Mouse (Mus musculus): Measurements from ENCODE around the gene Trpc2. TPM values are rescaled to one million over a fixed set of nuclear protein-coding genes. Genes with fewer than 3 reads are reported as not detected.

Gene Trpc2
- total and polyA plus RNA-seq, 3 experiments: not detected

GRCm38 (mm10) chr7:102137898-102138297 is 55.0 kb downstream of the Trpc2 start:
- no peaks in the 10 kb centered on the region for H3K9me3 ChIP-seq (replicated peaks; ENCODE audit: insufficient read depth, low read length)
- H3K27ac ChIP-seq (ENCODE audit: control insufficient read depth, low read depth, low read length): no peak overlapping the region
- H3K79me2 ChIP-seq (ENCODE audit: control insufficient read depth, insufficient read depth, low read length, poor library complexity): no peaks in the 10 kb centered on the region
- TF ChIP-seq MAFK (IDR thresholded peaks at IDR 0.05; ENCODE audit: borderline replicate concordance, low read depth, low read length) (peak; percentile 93; the same call in 1 of the 2 replicates), CHD1 (IDR thresholded peaks at IDR 0.05; ENCODE audit: low read depth, low read length) (no peak), CTCF (IDR thresholded peaks at IDR 0.05 in 2 of 3, conservative IDR thresholded peaks at IDR 0.05 in 1 of 3; ENCODE audit: control insufficient read depth in 1 of 3, insufficient read depth in 1 of 3, low read depth in 2 of 3, low read length in 3 of 3, poor library complexity in 1 of 3, severe bottlenecking in 1 of 3) (no peak)
- no peaks in the 10 kb centered on the region for H3K27me3 ChIP-seq (ENCODE audit: control insufficient read depth in 1 of 2, insufficient read depth in 2 of 2, low read length in 2 of 2)
- no peak for DNase-seq (ENCODE audit: low read depth, low spot score)
- H3K9ac ChIP-seq (ENCODE audit: control insufficient read depth, low read depth, low read length, poor library complexity, severe bottlenecking): no peak overlapping the region
- no peaks in the 10 kb centered on the region; a peak in 1 of 4 replicates for H3K4me1 ChIP-seq (ENCODE audit: control insufficient read depth in 1 of 2, insufficient read depth in 2 of 2, low read length in 2 of 2)
- H3K4me3 ChIP-seq (ENCODE audit: control insufficient read depth in 1 of 2, insufficient read depth in 1 of 2, low read depth in 2 of 2, low read length in 2 of 2): no peak overlapping the region
- H3K36me3 ChIP-seq (ENCODE audit: control insufficient read depth in 1 of 2, insufficient read depth in 2 of 2, low read length in 2 of 2): peaks cover 2 to 67% of the 10 kb centered on the region in 2 experiments

Other genes starting within 250 kb of the Trpc2 start
- gene Inppl1, start 244.9 kb upstream of the Trpc2 start, total RNA-seq (2012; rRNA removed): 9.5 and 11.7 TPM in 2 replicates
- gene Inppl1, start 244.9 kb upstream of the Trpc2 start, polyA plus RNA-seq (2012; ENCODE audit: insufficient read depth in 1 of 2, insufficient read length in 2 of 2, low read depth in 1 of 2, low replicate concordance in 2 of 2, missing spikeins in 1 of 2): 10 to 100 TPM in 1 of 2 experiments, not detected in 1; 31.3 TPM
- not detected in 2 replicates for gene Folr2, start 225.9 kb upstream of the Trpc2 start, total RNA-seq (2012; rRNA removed)
- gene Folr2, start 225.9 kb upstream of the Trpc2 start, polyA plus RNA-seq (2012; ENCODE audit: insufficient read depth in 1 of 2, insufficient read length in 2 of 2, low read depth in 1 of 2, low replicate concordance in 2 of 2, missing spikeins in 1 of 2): not detected
- gene Anapc15, start 219.4 kb upstream of the Trpc2 start, total RNA-seq (2012; rRNA removed): 68.7 and 73.3 TPM in 2 replicates
- gene Anapc15, start 219.4 kb upstream of the Trpc2 start, polyA plus RNA-seq (2012; ENCODE audit: insufficient read depth in 1 of 2, insufficient read length in 2 of 2, low read depth in 1 of 2, low replicate concordance in 2 of 2, missing spikeins in 1 of 2): 100 to 1,000 TPM in 1 of 2 experiments, not detected in 1; 103 TPM
- 0.12 TPM in 1 of 2 replicates, not detected in the other for gene Folr1, start 212.3 kb upstream of the Trpc2 start, total RNA-seq (2012; rRNA removed)
- gene Folr1, start 212.3 kb upstream of the Trpc2 start, polyA plus RNA-seq (2012; ENCODE audit: insufficient read depth in 1 of 2, insufficient read length in 2 of 2, low read depth in 1 of 2, low replicate concordance in 2 of 2, missing spikeins in 1 of 2): under 1 TPM in 1 of 2 experiments, not detected in 1; 0.07 TPM
- 70.5 and 79.5 TPM in 2 replicates for gene Lamtor1, start 177.2 kb upstream of the Trpc2 start, total RNA-seq (2012; rRNA removed)
- gene Lamtor1, start 177.2 kb upstream of the Trpc2 start, polyA plus RNA-seq (2012; ENCODE audit: insufficient read depth in 1 of 2, insufficient read length in 2 of 2, low read depth in 1 of 2, low replicate concordance in 2 of 2, missing spikeins in 1 of 2): 100 to 1,000 TPM in 1 of 2 experiments, not detected in 1; 115 TPM
- 0.78 and 1.3 TPM in 2 replicates for gene Tomt, start 176.8 kb upstream of the Trpc2 start, total RNA-seq (2012; rRNA removed)
- under 1 TPM in 1 of 2 experiments, not detected in 1; 0.82 TPM for gene Tomt, start 176.8 kb upstream of the Trpc2 start, polyA plus RNA-seq (2012; ENCODE audit: insufficient read depth in 1 of 2, insufficient read length in 2 of 2, low read depth in 1 of 2, low replicate concordance in 2 of 2, missing spikeins in 1 of 2)
- 13.6 and 14.8 TPM in 2 replicates for gene Lrrc51, start 149.2 kb upstream of the Trpc2 start, total RNA-seq (2012; rRNA removed)
- gene Lrrc51, start 149.2 kb upstream of the Trpc2 start, polyA plus RNA-seq (2012; ENCODE audit: insufficient read depth in 1 of 2, insufficient read length in 2 of 2, low read depth in 1 of 2, low replicate concordance in 2 of 2, missing spikeins in 1 of 2): 10 to 100 TPM in 1 of 2 experiments, not detected in 1; 30.8 TPM
- 48.7 and 54.5 TPM in 2 replicates for gene Numa1, start 149.0 kb upstream of the Trpc2 start, total RNA-seq (2012; rRNA removed)
- 10 to 100 TPM; 50.0 to 91.2 TPM for gene Numa1, start 149.0 kb upstream of the Trpc2 start, polyA plus RNA-seq (2012; ENCODE audit: insufficient read depth in 1 of 2, insufficient read length in 2 of 2, low read depth in 1 of 2, low replicate concordance in 2 of 2, missing spikeins in 1 of 2)
- 0.95 and 1.0 TPM in 2 replicates for gene Il18bp, start 64.4 kb upstream of the Trpc2 start, total RNA-seq (2012; rRNA removed)
- 1 to 10 TPM in 1 of 2 experiments, not detected in 1; 1.8 TPM for gene Il18bp, start 64.4 kb upstream of the Trpc2 start, polyA plus RNA-seq (2012; ENCODE audit: insufficient read depth in 1 of 2, insufficient read length in 2 of 2, low read depth in 1 of 2, low replicate concordance in 2 of 2, missing spikeins in 1 of 2)
- gene Rnf121, start 17.6 kb upstream of the Trpc2 start, total RNA-seq (2012; rRNA removed): 17.3 and 18.5 TPM in 2 replicates
- gene Rnf121, start 17.6 kb upstream of the Trpc2 start, polyA plus RNA-seq (2012; ENCODE audit: insufficient read depth in 1 of 2, insufficient read length in 2 of 2, low read depth in 1 of 2, low replicate concordance in 2 of 2, missing spikeins in 1 of 2): 10 to 100 TPM in 1 of 2 experiments, not detected in 1; 16.0 TPM
- 15.3 and 16.6 TPM in 2 replicates for gene Xndc1, start 17.6 kb upstream of the Trpc2 start, total RNA-seq (2012; rRNA removed)
- 10 to 100 TPM in 1 of 2 experiments, not detected in 1; 30.0 TPM for gene Xndc1, start 17.6 kb upstream of the Trpc2 start, polyA plus RNA-seq (2012; ENCODE audit: insufficient read depth in 1 of 2, insufficient read length in 2 of 2, low read depth in 1 of 2, low replicate concordance in 2 of 2, missing spikeins in 1 of 2)
- gene Xntrpc, start 17.4 kb upstream of the Trpc2 start, total RNA-seq (2012; rRNA removed): 0.08 and 0.13 TPM in 2 replicates
- gene Xntrpc, start 17.4 kb upstream of the Trpc2 start, polyA plus RNA-seq (2012; ENCODE audit: insufficient read depth in 1 of 2, insufficient read length in 2 of 2, low read depth in 1 of 2, low replicate concordance in 2 of 2, missing spikeins in 1 of 2): under 1 TPM in 1 of 2 experiments, not detected in 1; 0.14 TPM
- not detected in 2 replicates for gene Art1, start 18.6 kb downstream of the Trpc2 start, total RNA-seq (2012; rRNA removed)
- gene Art1, start 18.6 kb downstream of the Trpc2 start, polyA plus RNA-seq (2012; ENCODE audit: insufficient read depth in 1 of 2, insufficient read length in 2 of 2, low read depth in 1 of 2, low replicate concordance in 2 of 2, missing spikeins in 1 of 2): not detected
- not detected in 2 replicates for gene Art5, start 26.4 kb downstream of the Trpc2 start, total RNA-seq (2012; rRNA removed)
- gene Art5, start 26.4 kb downstream of the Trpc2 start, polyA plus RNA-seq (2012; ENCODE audit: insufficient read depth in 1 of 2, insufficient read length in 2 of 2, low read depth in 1 of 2, low replicate concordance in 2 of 2, missing spikeins in 1 of 2): under 1 TPM in 1 of 2 experiments, not detected in 1; 0.04 TPM
- not detected in 2 replicates for gene Chrna10, start 33.7 kb downstream of the Trpc2 start, total RNA-seq (2012; rRNA removed)
- gene Chrna10, start 33.7 kb downstream of the Trpc2 start, polyA plus RNA-seq (2012; ENCODE audit: insufficient read depth in 1 of 2, insufficient read length in 2 of 2, low read depth in 1 of 2, low replicate concordance in 2 of 2, missing spikeins in 1 of 2): not detected
- gene Nup98, start 127.1 kb downstream of the Trpc2 start, total RNA-seq (2012; rRNA removed): 25.9 and 31.7 TPM in 2 replicates
- gene Nup98, start 127.1 kb downstream of the Trpc2 start, polyA plus RNA-seq (2012; ENCODE audit: insufficient read depth in 1 of 2, insufficient read length in 2 of 2, low read depth in 1 of 2, low replicate concordance in 2 of 2, missing spikeins in 1 of 2): 100 to 1,000 TPM in 1 of 2 experiments, 10 to 100 TPM in 1; 45.2 to 195 TPM
- 21.1 and 29.2 TPM in 2 replicates for gene Pgap2, start 127.1 kb downstream of the Trpc2 start, total RNA-seq (2012; rRNA removed)
- 10 to 100 TPM in 1 of 2 experiments, not detected in 1; 91.1 TPM for gene Pgap2, start 127.1 kb downstream of the Trpc2 start, polyA plus RNA-seq (2012; ENCODE audit: insufficient read depth in 1 of 2, insufficient read length in 2 of 2, low read depth in 1 of 2, low replicate concordance in 2 of 2, missing spikeins in 1 of 2)
- 24.1 and 33.3 TPM in 2 replicates for gene Rhog, start 172.9 kb downstream of the Trpc2 start, total RNA-seq (2012; rRNA removed)
- gene Rhog, start 172.9 kb downstream of the Trpc2 start, polyA plus RNA-seq (2012; ENCODE audit: insufficient read depth in 1 of 2, insufficient read length in 2 of 2, low read depth in 1 of 2, low replicate concordance in 2 of 2, missing spikeins in 1 of 2): 100 to 1,000 TPM; 347 to 425 TPM
- 26.1 and 28.2 TPM in 2 replicates for gene Stim1, start 184.7 kb downstream of the Trpc2 start, total RNA-seq (2012; rRNA removed)
- gene Stim1, start 184.7 kb downstream of the Trpc2 start, polyA plus RNA-seq (2012; ENCODE audit: insufficient read depth in 1 of 2, insufficient read length in 2 of 2, low read depth in 1 of 2, low replicate concordance in 2 of 2, missing spikeins in 1 of 2): 10 to 100 TPM in 1 of 2 experiments, not detected in 1; 65.0 TPM